Mouse (Mus musculus): ENCODE measurements around the gene Iqsec3. TPM values are rescaled to one million over a fixed set of nuclear protein-coding genes. Genes with fewer than 3 reads are reported as not detected.

The Iqsec3 gene
- total and polyA plus RNA-seq, 2 experiments from 2014 or later = 0.04 TPM; not detected in 1

- Histone ChIP-seq H3K4me3 (ENCODE audit: low read depth, low read length) (no peak overlapping the region), H3K9me3 (replicated peaks; ENCODE audit: control insufficient read depth, low read length) (no peaks in the 10 kb centered on the region), H3K9ac (replicated peaks; ENCODE audit: low read depth, low read length) (no peak overlapping the region), H3K4me2 (ENCODE audit: low read depth, low read length) (no peak overlapping the region), H3K4me1 (ENCODE audit: control insufficient read depth, insufficient read depth) (no peaks in the 10 kb centered on the region), H3K27me3 (ENCODE audit: control insufficient read depth, insufficient read depth, low read length) (no peaks in the 10 kb centered on the region), H3K27ac (ENCODE audit: low read depth) (no peak overlapping the region), H3K36me3 (replicated peaks; ENCODE audit: control insufficient read depth, insufficient read depth, low read length) (no peaks in the 10 kb centered on the region)
- no peak for DNase-seq (ENCODE audit: low spot score)
- 50% methylated on average over 7 of the region's 7 CpGs for WGBS
- no peak for ATAC-seq (ENCODE audit: insufficient read depth, low read depth)
- TF ChIP-seq EP300 (IDR thresholded peaks at IDR 0.05; ENCODE audit: low read depth) = no peak
- no peak for TF ChIP-seq CTCF (IDR thresholded peaks at IDR 0.05; ENCODE audit: low read depth)
These were observed 19.7 kb downstream of the Iqsec3 start for GRCm38 (mm10) chr6:121453776-121454175.

GRCm38 (mm10) chr6:121451703-121452102 lies 21.8 kb downstream of the Iqsec3 start:
- Histone ChIP-seq H3K4me3 (ENCODE audit: low read depth, low read length) (no peak overlapping the region), H3K4me1 (ENCODE audit: control insufficient read depth, insufficient read depth) (no peaks in the 10 kb centered on the region), H3K27me3 (ENCODE audit: control insufficient read depth, insufficient read depth, low read length) (no peaks in the 10 kb centered on the region), H3K27ac (ENCODE audit: low read depth) (no peak overlapping the region), H3K9ac (replicated peaks; ENCODE audit: low read depth, low read length) (no peak overlapping the region), H3K4me2 (ENCODE audit: low read depth, low read length) (no peak overlapping the region), H3K9me3 (replicated peaks; ENCODE audit: control insufficient read depth, low read length) (no peaks in the 10 kb centered on the region), H3K36me3 (replicated peaks; ENCODE audit: control insufficient read depth, insufficient read depth, low read length) (no peaks in the 10 kb centered on the region)
- TF ChIP-seq EP300 (IDR thresholded peaks at IDR 0.05; ENCODE audit: low read depth) (no peak), CTCF (IDR thresholded peaks at IDR 0.05; ENCODE audit: low read depth) (no peak)
- peak; percentile 67 for ATAC-seq (ENCODE audit: insufficient read depth, low read depth)
- 46% methylated on average over 3 of the region's 3 CpGs for WGBS
- DNase-seq (ENCODE audit: low spot score) = no peak

- no peak for ATAC-seq (ENCODE audit: insufficient read depth, low read depth)
These were observed 32.7 kb downstream of the Iqsec3 start for GRCm38 (mm10) chr6:121440696-121441220.

GRCm38 (mm10) chr6:121424830-121425229 lies 48.6 kb downstream of the Iqsec3 start:
- Histone ChIP-seq H3K9ac (replicated peaks; ENCODE audit: low read depth, low read length) (no peak overlapping the region), H3K9me3 (replicated peaks; ENCODE audit: control insufficient read depth, low read length) (no peaks in the 10 kb centered on the region), H3K4me3 (ENCODE audit: low read depth, low read length) (no peak overlapping the region), H3K4me1 (ENCODE audit: control insufficient read depth, insufficient read depth) (no peaks in the 10 kb centered on the region), H3K27me3 (ENCODE audit: control insufficient read depth, insufficient read depth, low read length) (peaks cover 11% of the 10 kb centered on the region; the same call in 1 of the 2 replicates), H3K27ac (ENCODE audit: low read depth) (no peak overlapping the region), H3K36me3 (replicated peaks; ENCODE audit: control insufficient read depth, insufficient read depth, low read length) (no peaks in the 10 kb centered on the region), H3K4me2 (ENCODE audit: low read depth, low read length) (no peak overlapping the region)
- 21% methylated on average over 6 of the region's 6 CpGs for WGBS
- ATAC-seq (ENCODE audit: insufficient read depth, low read depth) (no peak), DNase-seq (ENCODE audit: low spot score) (no peak)
- no peak for TF ChIP-seq CTCF (IDR thresholded peaks at IDR 0.05; ENCODE audit: low read depth)

More at GRCm38 (mm10) chr6:121440696-121441220, 32.7 kb downstream of the Iqsec3 start:
- Histone ChIP-seq H3K27ac (ENCODE audit: low read depth) (no peak overlapping the region), H3K4me3 (ENCODE audit: low read depth, low read length) (no peak overlapping the region), H3K4me1 (ENCODE audit: control insufficient read depth, insufficient read depth) (no peaks in the 10 kb centered on the region), H3K4me2 (ENCODE audit: low read depth, low read length) (no peak overlapping the region), H3K36me3 (replicated peaks; ENCODE audit: control insufficient read depth, insufficient read depth, low read length) (no peaks in the 10 kb centered on the region), H3K9me3 (replicated peaks; ENCODE audit: control insufficient read depth, low read length) (no peaks in the 10 kb centered on the region), H3K9ac (replicated peaks; ENCODE audit: low read depth, low read length) (no peak overlapping the region), H3K27me3 (ENCODE audit: control insufficient read depth, insufficient read depth, low read length) (0 out of 2 replicates have a peak, but pooled peaks cover 4% of the 10 kb centered on the region)
- TF ChIP-seq CTCF (IDR thresholded peaks at IDR 0.05; ENCODE audit: low read depth) (no peak), EP300 (IDR thresholded peaks at IDR 0.05; ENCODE audit: low read depth) (no peak)
- 36% methylated on average over 5 of the region's 5 CpGs for WGBS
- no peak for DNase-seq (ENCODE audit: low spot score)

- no peaks in the 10 kb centered on the region for H3K36me3 ChIP-seq (replicated peaks; ENCODE audit: control insufficient read depth, insufficient read depth, low read length)
- H3K9ac ChIP-seq (replicated peaks; ENCODE audit: low read depth, low read length) = no peak overlapping the region
- H3K4me2 ChIP-seq (ENCODE audit: low read depth, low read length) = no peak overlapping the region
- no peaks in the 10 kb centered on the region for H3K4me1 ChIP-seq (ENCODE audit: control insufficient read depth, insufficient read depth)
- 37% methylated on average over 12 of the region's 12 CpGs for whole genome bisulfite sequencing
- no peak overlapping the region for H3K27ac ChIP-seq (ENCODE audit: low read depth)
- DNase-seq (ENCODE audit: low spot score) = no peak
- ATAC-seq (ENCODE audit: insufficient read depth, low read depth) = no peak
- peaks cover 11% of the 10 kb centered on the region; the same call in 1 of the 2 replicates for H3K27me3 ChIP-seq (ENCODE audit: control insufficient read depth, insufficient read depth, low read length)
- no peak for TF ChIP-seq CTCF (IDR thresholded peaks at IDR 0.05; ENCODE audit: low read depth)
- no peak for TF ChIP-seq EP300 (IDR thresholded peaks at IDR 0.05; ENCODE audit: low read depth)
- H3K4me3 ChIP-seq (ENCODE audit: low read depth, low read length) = no peak overlapping the region
- no peaks in the 10 kb centered on the region for H3K9me3 ChIP-seq (replicated peaks; ENCODE audit: control insufficient read depth, low read length)
These were observed 49.1 kb downstream of the Iqsec3 start for GRCm38 (mm10) chr6:121424403-121424802.

All from heart, postnatal 0 days (tissue).